Mouse (Mus musculus): ENCODE results near the gene Lypd3. TPM values are rescaled to one million over a fixed set of nuclear protein-coding genes. Genes with fewer than 3 reads are reported as not detected.
"Not testable (repeated sequence)": the region's sequence is repeated elsewhere in the genome, so short reads cannot be mapped to it uniquely, and the experiment has no call there.

The Lypd3 gene
- polyA plus RNA-seq, 1 experiment from 2014 or later, result 3.3 TPM

- no peak overlapping the region for H3K27ac ChIP-seq
- no peak overlapping the region for H3K9ac ChIP-seq (replicated peaks)
- H3K27me3 ChIP-seq, result no peaks in the 10 kb centered on the region
- H3K4me2 ChIP-seq, result no peak overlapping the region
- H3K4me3 ChIP-seq (replicated peaks), result no peak overlapping the region
- H3K36me3 ChIP-seq, result no peaks in the 10 kb centered on the region
- no peaks in the 10 kb centered on the region for H3K9me3 ChIP-seq
- ATAC-seq (ENCODE audit: insufficient number of reproducible peaks, insufficient read depth, low FRiP score, low TSS enrichment, low read depth), result no peak
- WGBS, result 83% methylated on average over 9 of the region's 9 CpGs
- no peaks in the 10 kb centered on the region for H3K4me1 ChIP-seq (replicated peaks)
Observed at GRCm38 (mm10) chr7:24664959-24665358, 28.6 kb downstream of the Lypd3 start.

GRCm38 (mm10) chr7:24671944-24672439 is 35.6 kb downstream of the Lypd3 start:
- Histone ChIP-seq H3K4me1 (replicated peaks) (no peaks in the 10 kb centered on the region), H3K36me3 (no peaks in the 10 kb centered on the region), H3K9ac (replicated peaks) (no peak overlapping the region), H3K4me3 (replicated peaks) (no peak overlapping the region), H3K4me2 (no peak overlapping the region), H3K27ac (no peak overlapping the region), H3K9me3 (no peaks in the 10 kb centered on the region), H3K27me3 (no peaks in the 10 kb centered on the region)
- no peak for ATAC-seq (ENCODE audit: insufficient number of reproducible peaks, insufficient read depth, low FRiP score, low TSS enrichment, low read depth)
- 89% methylated on average over 23 of the region's 23 CpGs for WGBS

- Histone ChIP-seq H3K4me2 (no peak within 1 kb of the TSS), H3K9ac (replicated peaks) (no peak within 1 kb of the TSS), H3K27me3 (no peaks in the 10 kb centered on the region), H3K36me3 (no peaks in the 10 kb centered on the region), H3K4me1 (replicated peaks) (no peaks in the 10 kb centered on the region), H3K4me3 (replicated peaks) (no peak within 1 kb of the TSS), H3K27ac (no peak within 1 kb of the TSS), H3K9me3 (no peaks in the 10 kb centered on the region)
- 90% methylated on average over 9 of the region's 9 CpGs for WGBS
- no peak for ATAC-seq (ENCODE audit: insufficient number of reproducible peaks, insufficient read depth, low FRiP score, low TSS enrichment, low read depth)
Observed at GRCm38 (mm10) chr7:24676575-24676974, 40.2 kb downstream of the Lypd3 start, which contains the start of gene Tex101. Gene Tex101, minus strand, starts transcription at chr7:24676675.

GRCm38 (mm10) chr7:24684121-24684520 is 47.8 kb downstream of the Lypd3 start:
- 72% methylated on average over 7 of the region's 7 CpGs for WGBS
- not testable (repeated sequence) for H3K27me3 ChIP-seq; ATAC-seq (ENCODE audit: insufficient number of reproducible peaks, insufficient read depth, low FRiP score, low TSS enrichment, low read depth)

GRCm38 (mm10) chr7:24687519-24687918 is 51.2 kb downstream of the Lypd3 start:
- not testable (repeated sequence) for H3K4me1 ChIP-seq (replicated peaks); H3K36me3 ChIP-seq; H3K9me3 ChIP-seq; H3K4me3 ChIP-seq (replicated peaks); H3K9ac ChIP-seq (replicated peaks); H3K27ac ChIP-seq; H3K4me2 ChIP-seq; ATAC-seq (ENCODE audit: insufficient number of reproducible peaks, insufficient read depth, low FRiP score, low TSS enrichment, low read depth); H3K27me3 ChIP-seq
- 91% methylated on average over 10 of the region's 10 CpGs for WGBS

More at GRCm38 (mm10) chr7:24684121-24684520, 47.8 kb downstream of the Lypd3 start:
- H3K4me1 ChIP-seq (replicated peaks); H3K9me3 ChIP-seq; H3K4me3 ChIP-seq (replicated peaks); H3K9ac ChIP-seq (replicated peaks); H3K36me3 ChIP-seq; H3K27ac ChIP-seq; H3K4me2 ChIP-seq: not testable (repeated sequence)

Other genes starting within 250 kb of the Lypd3 start
- gene Smg9, start 236.9 kb upstream of the Lypd3 start, polyA plus RNA-seq (2016; fragmentation: Nextera tagmentation; extraction: Ambion mirVana), result 22.7 and 25.4 TPM in 2 replicates
- gene Irgc1, start 184.3 kb upstream of the Lypd3 start, polyA plus RNA-seq (2016; fragmentation: Nextera tagmentation; extraction: Ambion mirVana), result not detected in 2 replicates
- gene Plaur, start 174.1 kb upstream of the Lypd3 start, polyA plus RNA-seq (2016; fragmentation: Nextera tagmentation; extraction: Ambion mirVana), result 1.8 and 2.6 TPM in 2 replicates
- 6.5 and 7.0 TPM in 2 replicates for gene Cadm4, start 154.5 kb upstream of the Lypd3 start, polyA plus RNA-seq (2016; fragmentation: Nextera tagmentation; extraction: Ambion mirVana)
- gene Zfp428, start 129.5 kb upstream of the Lypd3 start, polyA plus RNA-seq (2016; fragmentation: Nextera tagmentation; extraction: Ambion mirVana), result 94.4 and 101 TPM in 2 replicates
- 0.52 and 1.1 TPM in 2 replicates for gene AC161166.1, start 124.1 kb upstream of the Lypd3 start, polyA plus RNA-seq (2016; fragmentation: Nextera tagmentation; extraction: Ambion mirVana)
- gene Irgq, start 105.9 kb upstream of the Lypd3 start, polyA plus RNA-seq (2016; fragmentation: Nextera tagmentation; extraction: Ambion mirVana), result 10.8 and 11.6 TPM in 2 replicates
- gene Pinlyp, start 90.4 kb upstream of the Lypd3 start, polyA plus RNA-seq (2016; fragmentation: Nextera tagmentation; extraction: Ambion mirVana), result not detected in 2 replicates
- gene Xrcc1, start 90.3 kb upstream of the Lypd3 start, polyA plus RNA-seq (2016; fragmentation: Nextera tagmentation; extraction: Ambion mirVana), result 131 and 134 TPM in 2 replicates
- 25.1 and 25.6 TPM in 2 replicates for gene Ethe1, start 49.0 kb upstream of the Lypd3 start, polyA plus RNA-seq (2016; fragmentation: Nextera tagmentation; extraction: Ambion mirVana)
- gene Zfp575, start 48.9 kb upstream of the Lypd3 start, polyA plus RNA-seq (2016; fragmentation: Nextera tagmentation; extraction: Ambion mirVana), result 3.6 and 4.0 TPM in 2 replicates
- gene Phldb3, start 25.8 kb upstream of the Lypd3 start, polyA plus RNA-seq (2016; fragmentation: Nextera tagmentation; extraction: Ambion mirVana), result 0.18 and 0.20 TPM in 2 replicates
- gene Tex101, start 40.1 kb downstream of the Lypd3 start, polyA plus RNA-seq (2016; fragmentation: Nextera tagmentation; extraction: Ambion mirVana), result not detected in 2 replicates
- not detected in 2 replicates for gene BC049730, start 72.7 kb downstream of the Lypd3 start, polyA plus RNA-seq (2016; fragmentation: Nextera tagmentation; extraction: Ambion mirVana)
- not detected in 2 replicates for gene Gm4763, start 90.4 kb downstream of the Lypd3 start, polyA plus RNA-seq (2016; fragmentation: Nextera tagmentation; extraction: Ambion mirVana)
- gene Cd177, start 123.8 kb downstream of the Lypd3 start, polyA plus RNA-seq (2016; fragmentation: Nextera tagmentation; extraction: Ambion mirVana), result not detected in 2 replicates
- gene Ceacam10, start 140.7 kb downstream of the Lypd3 start, polyA plus RNA-seq (2016; fragmentation: Nextera tagmentation; extraction: Ambion mirVana), result not detected in 2 replicates
- gene Gm9844, start 225.7 kb downstream of the Lypd3 start, polyA plus RNA-seq (2016; fragmentation: Nextera tagmentation; extraction: Ambion mirVana), result 14.2 and 22.2 TPM in 2 replicates
- not detected in 2 replicates for gene Lypd4, start 233.4 kb downstream of the Lypd3 start, polyA plus RNA-seq (2016; fragmentation: Nextera tagmentation; extraction: Ambion mirVana)
- gene Dmrtc2, start 233.5 kb downstream of the Lypd3 start, polyA plus RNA-seq (2016; fragmentation: Nextera tagmentation; extraction: Ambion mirVana), result not detected in 2 replicates
- gene Rps19, start 247.8 kb downstream of the Lypd3 start, polyA plus RNA-seq (2016; fragmentation: Nextera tagmentation; extraction: Ambion mirVana), result 2,324 and 2,343 TPM in 2 replicates